Mouse (Mus musculus) adrenal gland, postnatal 14 days (tissue): Measurements from ENCODE around the gene Gm20388. TPM values are rescaled to one million over a fixed set of nuclear protein-coding genes. Genes with fewer than 3 reads are reported as not detected.

Source experiments
- DNase-seq: peaks from one replicate; pipeline ENCODE4 v3.0.0; 2021; ENCODE audit warnings: mixed read lengths
- total RNA-seq: library from RNA; stranded (reverse); gene quantifications from 2 replicates; pipeline ENCODE4 v1.2.3, GENCODE M21; 2021

The Gm20388 gene
- total RNA-seq, 1 experiment from 2014 or later = 17.6 TPM

DNA sequence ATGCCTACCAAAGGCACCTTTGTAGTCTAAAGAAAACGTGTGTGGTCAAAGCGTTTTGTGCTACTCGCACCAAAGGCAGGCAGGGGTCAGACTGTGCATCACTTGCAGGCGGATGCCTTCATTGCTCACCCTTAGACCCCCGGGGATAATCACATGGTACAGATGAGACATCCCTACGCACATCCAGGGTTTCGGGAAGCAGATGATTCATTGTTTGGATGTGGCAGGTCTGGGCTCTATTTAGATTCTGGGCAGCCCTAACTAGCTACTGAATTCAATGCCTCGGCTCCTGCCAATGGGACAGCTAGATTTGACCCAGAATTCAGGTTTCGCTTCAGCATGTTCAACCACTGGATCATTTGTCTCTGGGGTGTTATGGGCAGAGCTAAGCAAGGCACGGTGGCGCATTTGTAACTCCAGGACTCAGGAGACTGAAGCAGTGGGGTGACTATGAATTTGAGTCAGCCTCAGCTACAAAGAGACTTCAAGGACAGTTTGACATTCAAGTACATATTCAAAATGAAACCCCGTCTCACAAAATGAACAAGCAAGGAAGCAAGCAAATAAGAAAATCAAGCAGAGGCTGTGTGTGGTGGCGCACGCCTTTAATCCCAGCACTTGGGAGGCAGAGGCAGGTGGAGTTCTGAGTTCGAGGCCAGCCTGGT is 2448.6 kb downstream of the Gm20388 start:
- no peak for DNase-seq

DNA sequence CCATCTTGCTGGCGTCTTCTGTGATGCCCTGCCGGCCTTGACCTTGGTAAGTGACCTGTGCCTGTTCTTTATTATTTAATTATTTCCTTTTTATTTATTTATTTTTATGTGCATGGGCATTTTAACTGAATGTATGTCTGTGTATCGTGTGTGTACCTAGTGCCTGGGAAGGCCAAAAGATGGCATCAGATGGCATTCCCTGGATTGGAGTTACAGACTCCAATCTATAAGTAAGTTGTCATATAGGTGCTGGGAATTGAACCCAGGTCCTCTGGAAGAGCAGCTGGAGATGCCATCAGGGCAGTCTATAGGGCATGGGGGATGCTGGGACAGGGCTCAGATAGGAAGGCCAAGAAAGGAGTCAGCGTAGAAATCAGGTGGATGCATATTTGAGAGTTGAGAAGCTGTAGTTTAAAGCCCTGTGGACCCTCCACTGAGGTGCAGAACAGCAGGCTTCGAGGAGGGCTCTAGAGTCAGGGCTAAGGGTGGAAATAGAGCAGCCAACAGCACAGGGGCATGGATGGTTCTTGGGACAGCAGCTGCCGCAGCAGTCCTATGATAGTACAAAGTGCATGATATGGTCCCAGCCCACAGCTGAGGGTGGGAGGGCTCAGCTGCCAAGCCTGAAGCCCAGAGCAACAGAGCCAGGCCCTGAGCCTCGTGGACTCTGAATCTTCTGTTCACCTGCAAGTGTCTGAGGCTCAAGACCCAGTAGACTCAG is 2450.2 kb downstream of the Gm20388 start, which contains the start of gene Trhr2:
Trhr2 (minus strand) TSS at position 51 of the 721 bp plus-strand sequence.
- no peak for DNase-seq

DNA sequence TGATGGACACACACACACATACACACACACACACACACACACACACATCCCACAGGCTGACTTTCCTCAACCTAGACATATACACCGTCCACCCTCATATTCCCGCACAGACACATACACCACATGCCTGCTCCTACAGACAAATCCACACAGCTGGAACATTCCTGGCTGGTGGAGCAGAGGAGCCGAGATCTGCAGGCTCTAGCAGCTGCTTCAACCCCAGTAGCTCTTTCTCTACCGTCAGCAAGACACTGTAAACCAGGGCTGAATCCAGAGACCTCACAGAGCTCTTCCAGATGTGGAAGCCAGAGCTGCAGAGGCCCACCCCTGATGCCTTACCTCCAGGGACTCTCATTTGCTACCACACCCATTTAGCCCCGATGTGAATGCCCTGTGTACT is 2451.6 kb downstream of the Gm20388 start:
- no peak for DNase-seq

DNA sequence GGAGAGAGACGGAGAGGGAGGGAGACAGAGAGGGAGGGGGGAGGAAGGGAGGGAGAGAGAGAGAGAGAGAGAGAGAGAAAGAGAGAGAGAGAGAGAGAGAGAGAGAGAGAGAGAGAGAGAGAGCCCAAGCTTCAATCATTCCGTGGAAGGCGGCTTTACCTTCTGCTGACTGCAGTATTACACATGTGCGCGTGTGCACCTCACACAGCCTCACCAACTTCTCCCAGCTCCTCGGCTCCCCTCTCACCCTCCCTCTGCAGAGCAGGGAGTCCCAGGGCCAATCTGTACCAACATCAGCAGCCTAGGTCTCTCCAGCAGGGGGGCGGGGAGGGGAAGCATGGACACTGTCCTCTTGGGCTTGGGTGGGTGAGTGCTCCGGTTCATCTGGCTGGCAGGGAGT is 2452.3 kb downstream of the Gm20388 start:
- no peak for DNase-seq

DNA sequence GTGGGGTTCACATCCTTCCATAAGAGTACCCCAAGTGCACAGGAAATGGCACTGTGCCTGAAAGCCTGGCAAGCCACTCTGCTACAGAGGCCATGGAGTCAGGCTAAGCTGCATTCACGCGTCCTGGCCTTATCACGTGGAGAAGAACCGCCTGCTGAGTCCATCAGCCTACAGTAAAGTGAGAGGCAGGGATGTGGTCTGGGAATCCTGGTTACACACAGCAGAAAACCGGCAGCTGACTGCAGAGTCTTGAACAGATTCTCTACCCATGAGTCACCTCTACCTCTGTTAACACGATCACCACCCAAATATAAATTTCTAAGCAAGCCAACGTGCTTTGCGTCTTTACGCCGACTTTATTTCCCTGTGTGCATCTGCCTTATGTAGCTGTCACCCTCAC is 2457.9 kb downstream of the Gm20388 start:
- no peak for DNase-seq

DNA sequence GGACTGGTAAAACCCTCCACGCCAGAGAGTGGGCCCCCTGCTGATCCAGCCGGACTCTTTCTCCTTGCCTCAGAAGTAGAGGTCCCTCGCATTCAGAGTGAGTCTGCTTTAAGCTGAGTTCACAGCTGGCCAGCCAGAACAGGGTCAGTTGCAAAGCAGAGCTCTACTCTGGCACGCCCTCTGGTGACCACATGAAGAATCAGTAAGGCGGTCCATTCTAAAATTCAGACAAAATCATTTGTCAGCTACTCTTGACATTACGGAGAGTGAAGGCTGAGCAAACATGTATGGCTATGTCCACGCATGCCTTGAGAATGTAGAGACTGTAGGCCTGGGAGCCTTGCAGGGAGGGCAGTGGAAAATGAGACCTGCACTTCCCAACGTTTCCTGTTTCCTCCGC is 2459.0 kb downstream of the Gm20388 start:
- DNase-seq = peak; percentile 84

DNA sequence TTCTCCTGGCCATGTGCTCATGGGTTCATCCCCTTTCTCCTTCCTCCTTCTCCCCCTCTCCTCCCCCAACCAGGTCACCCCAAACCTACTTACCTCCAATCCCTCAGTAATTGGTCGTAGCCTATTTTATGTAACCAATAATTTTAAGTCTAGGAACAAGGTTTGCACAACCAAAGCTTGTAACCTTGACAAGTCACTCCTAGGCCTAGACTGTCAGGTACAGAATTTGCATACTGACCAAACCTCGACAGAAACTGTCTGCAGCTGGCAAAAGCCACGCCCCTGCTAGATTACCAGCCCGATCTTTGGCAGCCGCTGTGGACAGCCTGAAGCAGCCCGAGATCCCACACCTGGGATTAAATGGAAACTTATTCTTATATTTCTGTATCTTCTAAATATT is 2461.1 kb downstream of the Gm20388 start:
- DNase-seq = no peak

DNA sequence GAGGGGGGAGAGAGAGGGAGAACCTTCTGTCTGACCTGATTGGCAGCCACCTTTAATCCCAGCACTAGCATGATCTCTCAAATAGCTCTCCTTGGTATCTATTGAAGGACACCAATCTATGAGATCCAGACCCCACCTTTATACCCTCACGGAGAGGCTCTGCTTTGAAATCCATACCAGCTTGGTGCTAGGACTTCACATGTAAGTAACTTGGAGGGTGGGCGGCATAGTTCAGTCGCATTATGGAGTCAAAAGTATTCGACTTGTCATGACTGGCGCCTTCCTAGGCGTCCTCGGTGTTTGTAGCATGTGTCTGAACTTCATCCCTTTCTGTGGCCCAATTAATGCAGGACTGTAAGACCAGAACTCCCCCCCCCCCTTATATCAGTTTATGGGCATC is 2464.7 kb downstream of the Gm20388 start:
- no peak for DNase-seq

DNA sequence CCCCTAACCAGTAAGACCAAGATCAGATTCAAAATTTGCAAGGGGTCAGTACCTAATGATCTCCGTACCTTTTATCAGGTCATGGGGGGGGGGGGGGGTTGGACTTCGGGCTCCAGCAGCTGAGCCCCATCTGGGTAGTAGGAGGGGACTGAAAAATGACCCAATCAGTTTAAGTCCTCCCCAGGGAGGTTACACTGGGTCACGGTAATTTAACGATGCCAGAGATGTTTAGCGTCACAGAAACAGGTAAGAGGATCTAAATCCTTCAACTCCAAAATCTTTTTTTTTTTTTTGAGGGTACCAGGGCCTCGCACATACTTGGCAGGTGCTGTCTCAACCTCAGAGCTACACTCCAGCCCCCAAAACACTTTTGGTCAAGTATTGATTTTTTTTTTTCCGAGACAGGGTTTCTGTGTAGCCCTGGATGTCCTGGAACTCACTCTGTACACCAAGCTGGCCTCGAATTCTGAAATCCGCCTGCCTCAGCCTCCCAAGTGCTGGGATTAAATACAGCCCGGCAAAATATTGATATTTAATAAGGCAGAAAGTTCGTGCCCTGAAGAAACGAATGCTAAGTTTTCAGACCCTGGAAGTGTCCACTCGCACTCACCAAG is 2465.2 kb downstream of the Gm20388 start:
- no peak for DNase-seq

DNA sequence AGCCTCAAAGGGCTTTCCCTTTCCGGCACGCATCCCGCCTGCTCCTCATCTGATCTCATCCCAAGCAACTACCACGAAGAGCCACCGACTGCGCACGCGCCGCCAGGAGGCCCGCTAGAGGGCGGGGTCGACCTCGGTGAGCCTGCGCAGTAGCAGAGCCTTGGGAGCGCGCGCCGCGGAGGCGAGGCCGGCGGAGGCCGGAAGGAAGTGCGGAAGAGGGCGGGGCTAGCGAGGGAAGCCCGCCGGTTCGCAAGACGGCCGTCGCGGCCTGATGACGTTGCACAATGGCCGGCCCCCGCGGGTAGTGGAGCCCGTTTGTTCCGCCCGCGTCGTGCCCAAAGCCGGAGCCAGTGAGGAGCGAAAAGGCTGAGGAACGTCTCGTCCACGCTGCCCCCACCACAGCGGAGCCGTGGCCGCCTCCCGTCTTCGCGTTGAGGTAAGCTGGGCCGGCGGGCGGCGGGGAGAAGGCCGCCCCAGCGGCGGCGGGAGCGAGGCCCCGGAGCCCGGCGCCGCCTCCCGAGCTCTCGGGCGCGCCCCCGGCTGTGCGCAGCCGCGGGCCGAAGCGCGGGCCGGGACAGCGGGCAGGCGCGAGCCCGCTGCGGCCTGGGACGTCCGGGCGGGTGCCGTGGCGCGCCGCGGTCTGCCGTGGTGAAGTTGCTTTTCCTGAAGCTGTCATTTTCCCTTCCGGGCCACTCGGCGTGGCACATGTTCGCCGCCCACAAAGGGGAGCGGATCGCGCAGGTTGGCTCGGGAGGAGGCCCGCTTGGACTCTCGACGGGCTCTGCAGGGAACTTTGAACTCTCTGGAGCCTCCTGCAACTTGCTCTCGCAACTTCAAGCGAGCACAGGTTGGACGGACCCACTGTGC is 2466.0 kb downstream of the Gm20388 start, which contains the start of gene Zc3h18:
Zc3h18 (plus strand) TSS at position 245 of the 867 bp plus-strand sequence.
- DNase-seq = peak; percentile 100

DNA sequence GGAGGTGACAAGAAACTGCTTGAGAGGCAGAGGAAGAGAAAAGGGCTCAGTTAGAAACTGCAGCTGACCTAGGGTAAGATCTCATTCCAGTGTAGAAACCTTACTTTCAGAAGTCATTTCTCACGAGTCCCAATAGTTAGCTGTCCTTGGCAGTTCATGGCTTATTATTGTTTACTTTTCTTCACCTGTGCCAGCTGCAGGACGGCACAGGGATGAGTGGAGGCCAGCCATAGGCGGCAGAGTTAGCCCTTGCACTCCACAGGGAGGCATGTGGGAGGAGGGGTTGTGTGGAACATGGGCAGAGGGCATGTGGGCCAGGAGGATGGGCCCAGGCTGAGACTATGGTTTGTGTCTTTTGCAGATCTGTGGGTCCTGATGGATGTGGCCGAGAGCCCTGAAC is 2472.4 kb downstream of the Gm20388 start:
- DNase-seq = no peak

DNA sequence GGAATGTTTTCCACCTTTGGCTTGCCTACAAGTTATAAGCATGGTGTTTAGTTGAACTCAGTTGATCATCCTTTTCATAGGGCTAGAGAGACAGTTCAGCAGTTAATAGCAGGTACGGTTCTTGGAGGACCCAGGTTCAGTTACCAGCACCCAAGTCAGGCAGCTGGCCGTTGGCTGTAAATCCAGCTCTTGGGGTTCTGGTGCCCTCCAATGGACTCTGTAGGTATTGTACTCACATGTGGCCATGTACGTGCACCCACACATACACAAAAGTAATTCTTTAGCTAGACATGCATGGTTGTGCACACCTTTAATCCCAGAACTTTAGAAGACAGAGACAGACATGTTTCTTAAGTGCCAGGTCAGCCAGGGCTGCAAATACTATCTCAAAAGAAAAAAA is 2478.7 kb downstream of the Gm20388 start:
- no peak for DNase-seq

DNA sequence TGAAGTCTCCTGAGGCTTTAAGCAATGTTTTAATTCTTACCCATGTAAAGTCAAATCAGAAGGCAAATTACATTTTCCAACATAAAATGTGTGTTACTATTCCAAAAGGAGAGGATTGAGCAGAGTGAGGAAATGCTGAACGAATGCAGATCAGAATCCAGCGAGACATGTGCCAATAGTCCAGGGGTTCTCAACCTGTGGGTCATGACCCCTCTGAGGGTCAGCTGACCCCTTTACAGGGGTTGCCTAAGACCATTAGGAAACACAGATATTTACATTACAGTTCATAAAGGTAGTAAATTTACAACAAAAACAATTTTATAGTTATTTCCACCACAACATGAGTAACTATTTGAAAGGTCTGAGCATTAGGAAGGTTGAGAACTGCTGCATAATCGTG is 2480.1 kb downstream of the Gm20388 start:
- DNase-seq = no peak

DNA sequence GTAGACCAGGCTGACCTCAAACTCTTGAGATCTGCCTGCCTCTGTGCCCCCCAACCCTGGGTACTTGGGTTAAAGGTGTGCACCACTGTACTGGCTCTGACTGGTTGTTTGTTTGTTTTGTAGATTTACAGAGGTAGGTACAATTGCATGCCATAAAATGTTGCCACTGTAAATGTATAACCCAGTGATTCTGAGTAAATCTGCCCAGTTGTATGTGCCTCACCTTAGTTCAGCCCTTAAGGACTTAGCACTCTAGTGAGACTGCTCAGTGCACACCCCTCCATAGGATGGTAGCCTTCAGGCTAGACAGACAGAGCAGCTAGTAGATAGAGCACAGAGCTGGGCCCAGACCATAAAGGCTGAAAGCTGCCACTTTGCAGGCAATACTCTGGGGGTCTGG is 2483.1 kb downstream of the Gm20388 start:
- no peak for DNase-seq

DNA sequence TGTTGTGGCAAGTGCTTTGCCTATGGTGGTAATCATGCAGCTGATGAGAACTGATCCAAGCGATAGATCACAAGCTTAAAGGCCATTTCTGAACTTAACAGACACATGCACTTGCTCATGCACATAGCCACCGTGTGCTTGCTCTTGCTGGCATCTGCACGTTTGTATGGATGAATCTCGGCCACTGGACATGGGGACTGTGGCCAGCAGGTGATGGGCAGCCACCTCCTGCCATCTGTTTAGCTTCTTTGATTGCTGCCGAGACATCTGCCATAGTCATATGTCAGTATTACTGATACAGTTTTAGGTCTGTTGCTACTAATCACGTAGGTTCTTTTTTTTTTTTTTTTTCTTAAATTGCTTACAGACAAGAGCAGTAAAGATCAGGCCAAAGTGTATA is 2484.7 kb downstream of the Gm20388 start:
- DNase-seq = no peak

DNA sequence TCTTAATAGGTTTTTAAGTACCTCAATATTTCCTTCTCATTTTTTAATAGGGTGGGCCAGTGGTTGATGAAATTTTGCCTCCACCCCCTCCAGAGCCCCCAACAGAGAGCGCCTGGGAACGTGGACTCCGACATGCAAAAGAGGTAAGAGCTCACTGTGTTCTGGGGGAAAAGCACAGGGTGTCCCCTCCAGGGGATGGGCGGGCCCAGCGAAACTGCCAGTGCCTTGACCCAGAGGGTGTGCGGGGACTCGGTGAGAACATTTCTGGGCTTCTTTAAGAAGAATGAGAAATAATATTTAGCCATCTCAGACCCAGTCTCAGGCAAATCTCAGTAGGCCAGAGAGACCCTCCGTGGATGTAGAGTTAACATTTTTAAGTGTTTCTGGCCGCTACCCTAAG is 2487.5 kb downstream of the Gm20388 start:
- no peak for DNase-seq

DNA sequence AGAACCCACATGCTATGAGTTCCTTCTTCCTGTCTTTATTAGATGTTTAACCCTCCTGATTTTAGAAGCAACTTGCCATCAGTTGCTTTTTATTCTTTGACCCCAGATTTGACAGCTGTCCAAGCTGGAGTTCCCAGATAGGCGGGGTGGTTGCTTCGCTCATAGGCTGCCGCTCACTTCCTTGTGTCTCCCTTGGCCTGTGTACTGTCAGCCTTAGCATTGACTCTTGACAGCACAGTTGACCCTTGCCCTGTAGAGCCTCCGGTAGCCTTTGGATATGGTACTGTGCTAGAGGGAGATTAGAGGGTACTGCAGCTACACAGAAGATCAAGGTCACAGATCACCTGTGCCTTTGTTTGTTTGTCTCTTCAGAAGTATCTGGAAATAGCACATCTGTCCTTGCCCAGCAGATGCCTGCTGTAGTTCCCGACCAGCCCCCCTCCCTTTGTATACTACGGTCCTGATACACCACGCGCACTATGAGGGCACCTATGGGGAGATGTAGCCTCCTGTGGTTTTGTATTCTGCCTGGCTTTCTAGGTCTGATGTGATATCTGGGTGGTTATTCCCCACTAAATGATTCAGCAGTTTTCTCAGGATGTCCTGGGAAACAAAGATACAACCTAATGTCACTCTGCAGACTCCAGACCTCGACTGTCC is 2494.6 kb downstream of the Gm20388 start:
- DNase-seq = no peak

DNA sequence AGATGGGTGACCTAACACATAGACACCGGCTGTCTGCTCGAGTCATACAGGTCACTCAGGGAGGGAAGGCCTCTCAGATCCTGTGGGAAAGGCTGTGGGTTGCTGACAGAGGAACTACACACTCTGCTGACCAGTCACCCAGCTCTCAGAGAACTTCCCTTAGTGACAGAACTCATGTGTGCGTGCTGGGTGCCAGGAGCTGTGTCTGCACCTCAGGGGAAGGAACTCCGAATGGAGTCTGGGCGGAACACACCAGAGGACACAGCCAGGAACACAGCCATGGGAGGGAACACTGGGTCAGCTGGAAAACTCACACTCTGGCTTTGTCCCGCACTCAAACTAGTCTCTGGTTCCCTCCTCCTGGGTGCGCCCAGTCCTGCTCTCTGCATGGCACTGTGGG is 2497.0 kb downstream of the Gm20388 start:
- DNase-seq = no peak

DNA sequence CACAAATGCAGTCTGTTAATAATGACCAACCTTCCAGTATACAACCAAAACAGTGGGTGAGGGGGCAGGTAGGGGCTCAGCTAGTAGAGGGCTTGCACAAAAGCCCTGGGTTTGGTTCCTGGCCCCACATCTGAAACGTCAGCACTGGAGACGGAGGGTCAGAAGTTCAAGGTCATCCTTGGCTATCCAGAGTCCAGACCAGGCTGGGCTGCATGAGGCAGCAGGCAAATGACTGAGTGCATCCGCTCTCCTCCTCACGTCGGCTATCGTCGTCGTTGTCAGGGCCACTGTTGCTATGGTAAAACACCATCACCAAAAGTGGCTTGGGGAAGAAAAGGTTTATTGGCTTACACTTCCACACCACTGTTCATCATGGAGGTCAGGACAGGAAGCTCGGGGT is 2503.7 kb downstream of the Gm20388 start:
- DNase-seq = no peak

DNA sequence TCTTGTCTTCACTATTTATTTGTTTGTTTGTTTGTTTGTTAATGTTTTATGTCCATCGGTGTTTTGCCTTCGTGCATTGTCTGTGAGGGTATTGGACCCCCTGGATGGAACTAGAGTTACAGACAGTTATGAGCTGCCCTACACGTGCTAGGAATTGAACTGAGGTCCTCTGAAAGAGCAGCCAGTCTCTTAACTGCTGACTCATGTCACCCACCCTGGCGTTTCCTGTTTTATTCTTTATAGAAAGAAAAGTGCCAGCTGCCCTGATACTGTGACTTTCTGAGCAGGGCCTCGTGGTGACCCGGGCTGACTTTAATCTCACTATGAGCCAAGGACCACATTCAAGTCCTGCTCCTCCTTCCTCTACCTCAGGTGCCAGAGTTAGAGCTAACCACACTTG is 2504.9 kb downstream of the Gm20388 start:
- no peak for DNase-seq

DNA sequence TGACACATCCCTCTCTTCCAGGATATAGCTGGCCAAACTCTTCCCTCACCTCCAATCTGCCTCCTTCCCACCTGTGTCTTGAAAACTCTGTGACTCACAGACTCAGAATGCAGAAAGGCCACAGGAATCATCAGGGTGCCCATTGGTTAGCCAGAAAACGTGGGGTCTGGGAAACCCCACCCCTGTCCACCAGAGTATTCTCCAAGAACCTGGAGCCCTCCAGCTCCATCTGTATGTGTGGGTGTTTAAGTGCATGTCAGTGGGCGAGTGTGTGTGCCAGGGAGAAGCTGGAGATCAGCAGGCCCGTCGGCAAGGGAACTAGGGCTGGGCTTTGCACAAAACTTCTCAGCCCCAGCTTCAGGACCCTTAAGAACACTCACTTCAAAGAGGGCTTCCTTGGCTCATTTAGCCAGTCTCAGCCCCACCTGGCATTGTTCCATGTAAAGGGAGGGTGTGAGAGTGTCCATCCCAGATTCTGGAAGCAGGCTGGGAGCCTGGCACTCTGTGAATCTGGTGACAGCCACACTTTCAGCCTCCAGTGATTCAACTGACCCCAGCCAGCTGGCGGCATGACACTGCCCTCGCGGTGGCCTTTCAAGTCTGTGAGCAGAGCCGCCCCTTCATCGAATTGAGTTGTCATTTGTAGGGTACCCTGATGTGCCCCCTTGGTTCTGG is 2509.4 kb downstream of the Gm20388 start:
- DNase-seq = no peak
